Mouse (Mus musculus) bone marrow macrophage, adult 2 months (primary cell): Measurements from ENCODE around the gene Sftpd.

Experiments used
- CTCF ChIP-seq: IDR thresholded peaks from 2 replicates; pipeline ENCODE4 v1.5.1; 2012; ENCODE audit warnings: low read depth, mild to moderate bottlenecking, low read length, moderate library complexity
- POLR2A ChIP-seq: IDR thresholded peaks from 2 replicates; pipeline ENCODE4 v1.6.1; 2012; ENCODE audit warnings: mild to moderate bottlenecking, low read depth, low read length, borderline replicate concordance

GRCm38 (mm10) chr14:41127997-41128396 lies 57.0 kb downstream of the Sftpd start:
- TF ChIP-seq CTCF (no peak), POLR2A (no peak)
